Mouse (Mus musculus) left cerebral cortex, postnatal 4 days (tissue): ENCODE measurements around the gene Rpl3. TPM values are rescaled to one million over a fixed set of nuclear protein-coding genes. Genes with fewer than 3 reads are reported as not detected.
A peak's percentile ranks its signal among the peaks of the same experiment; 100 is the strongest.

Experiments used
- DNase-seq: peaks from one replicate; pipeline ENCODE4 v3.0.0-alpha.2; 2022
- intact Hi-C: fragments of 180-260 bp; cut with DNase I; formaldehyde crosslinking; loops from one replicate; pipeline ENCODE4 v1.15.1; 2025
- total RNA-seq, 2 experiments: library from RNA; stranded (reverse); gene quantifications; 2 replicates each; pipeline ENCODE4 v1.2.3; 2021

Rpl3 gene
- total RNA-seq, 2 experiments from 2014 or later, result 535 to 552 TPM

DNA sequence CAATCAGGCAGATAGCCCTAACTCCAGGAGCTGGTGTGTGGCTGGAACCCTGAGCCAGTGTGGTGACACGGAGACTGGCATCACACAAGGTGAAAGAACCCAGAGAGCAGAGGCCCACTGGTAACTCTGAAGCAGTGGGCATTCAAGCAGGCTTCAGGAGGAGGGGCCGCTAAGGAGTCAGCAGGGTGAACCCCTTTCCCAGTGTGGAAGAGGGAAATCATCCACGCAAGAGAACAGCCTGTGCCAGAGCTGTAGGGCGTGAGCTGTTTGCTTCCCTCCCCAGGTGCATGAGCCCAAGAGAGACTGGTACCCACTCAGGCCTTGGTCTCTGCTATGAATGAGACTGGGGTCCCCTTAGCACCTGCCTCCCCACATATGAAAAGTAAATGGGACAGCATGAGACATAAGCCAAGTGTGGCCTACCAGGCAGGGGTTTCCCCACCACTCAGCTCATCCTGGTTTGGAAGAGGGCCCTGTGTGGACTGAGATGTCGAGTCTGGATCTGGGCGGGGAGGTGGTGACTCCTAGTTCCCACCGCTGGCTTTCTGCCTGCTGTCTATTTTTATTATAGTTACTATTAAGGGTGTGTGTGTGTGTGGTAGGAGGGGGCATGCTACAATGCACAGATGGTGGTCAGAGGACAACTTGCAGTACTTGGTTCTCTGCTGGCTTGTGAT, 19.0 kb downstream of the Rpl3 start:
- intact Hi-C loops, result no loop called here
- no peak for DNase-seq

DNA sequence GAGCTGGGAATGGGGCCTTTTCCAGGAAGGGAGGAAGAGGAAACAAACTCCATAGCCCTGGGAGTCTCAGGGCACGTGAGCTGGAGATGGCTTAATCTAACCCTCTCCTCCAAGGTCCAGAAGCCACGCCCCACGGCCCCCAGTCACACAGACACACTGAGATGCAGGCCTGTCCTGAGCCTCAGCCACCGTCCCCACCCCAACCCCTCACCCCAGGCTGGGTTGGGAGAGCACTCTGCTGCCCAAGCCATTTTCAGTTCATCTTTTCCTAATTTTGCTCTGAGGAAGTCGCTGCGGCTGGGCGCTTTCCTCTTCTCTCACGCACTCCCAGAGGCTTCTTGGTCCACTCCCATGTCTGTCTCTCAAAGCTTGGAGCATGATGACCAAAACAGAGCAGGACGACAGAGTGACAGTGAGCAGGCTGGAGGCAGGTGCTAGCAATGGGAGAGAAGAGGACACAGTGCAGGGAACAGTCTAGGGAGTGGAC, 19.7 kb downstream of the Rpl3 start:
- DNase-seq, result no peak
- intact Hi-C loops, result no loop called here

GRCm38 (mm10) chr15:80070095-80070644, 21.5 kb downstream of the Rpl3 start:
- intact Hi-C loops, result no loop called here
- no peak for DNase-seq

DNA sequence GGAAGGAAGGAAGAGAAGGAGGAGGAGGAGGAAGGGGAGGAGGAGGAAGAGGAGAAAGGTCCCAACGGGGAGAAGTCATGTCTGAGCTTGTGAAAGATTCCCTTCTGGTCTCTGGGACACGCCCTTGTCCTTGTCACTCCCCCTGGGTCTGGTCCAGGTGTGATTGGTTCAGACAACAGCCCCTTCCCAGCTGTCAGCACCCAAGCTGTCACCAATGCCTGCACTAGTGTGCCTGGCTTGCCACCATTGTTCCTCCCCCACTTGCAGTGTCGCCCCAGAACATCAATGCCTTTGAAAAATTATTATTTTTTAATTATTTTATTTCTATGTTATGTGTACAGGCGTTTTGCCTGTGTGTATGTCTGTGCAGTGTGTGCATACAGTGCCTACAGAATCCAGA, 22.5 kb downstream of the Rpl3 start:
- intact Hi-C loops, result no loop called here
- no peak for DNase-seq

DNA sequence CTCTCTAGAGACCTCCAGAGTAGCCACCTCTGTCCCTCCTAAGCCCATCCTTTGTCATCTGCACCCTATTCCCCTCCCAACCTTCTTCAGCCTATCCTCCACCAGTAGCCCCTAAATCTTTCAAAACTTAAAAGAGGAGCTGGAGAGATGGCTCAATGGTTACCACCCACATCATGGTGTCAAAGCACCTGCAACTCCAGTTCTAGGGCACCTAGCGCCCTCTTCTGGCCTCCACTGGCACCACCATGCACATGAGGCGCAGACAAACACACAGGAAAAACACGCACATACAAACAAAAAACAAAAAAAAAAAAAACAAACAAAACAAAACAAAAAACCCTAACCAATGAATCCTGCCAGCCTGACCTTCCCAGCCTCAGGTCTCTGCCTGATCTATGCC, 25.1 kb downstream of the Rpl3 start:
- DNase-seq, result peak; percentile 28
- intact Hi-C loops, result no loop called here

- intact Hi-C loops, result no loop called here
- DNase-seq, result peak; percentile 45
These were observed 26.3 kb downstream of the Rpl3 start for GRCm38 (mm10) chr15:80065414-80065813.

DNA sequence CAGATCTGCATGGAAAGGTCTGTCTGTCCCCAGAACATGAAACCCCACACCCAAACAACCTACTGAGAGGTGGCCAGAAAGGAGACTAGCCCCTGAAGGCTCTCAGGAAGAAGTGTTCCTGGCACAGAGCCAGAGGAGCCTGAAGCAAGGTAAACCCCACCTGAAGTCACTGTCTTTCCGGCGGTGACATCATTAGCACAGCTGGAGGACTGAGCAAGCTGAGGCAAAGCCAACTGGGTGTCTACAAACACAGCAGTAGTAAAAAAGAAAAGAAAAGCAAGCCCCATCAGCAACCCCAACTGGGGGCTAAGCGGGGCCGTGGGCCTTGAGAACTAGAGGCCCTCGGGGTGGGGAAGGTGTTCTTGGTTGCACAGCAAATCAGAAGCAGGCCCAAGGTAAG, 26.7 kb downstream of the Rpl3 start:
- DNase-seq, result no peak
- intact Hi-C loops, result no loop called here

- intact Hi-C loops, result no loop called here
- DNase-seq, result no peak
These were observed 28.8 kb downstream of the Rpl3 start for GRCm38 (mm10) chr15:80062821-80063220.

- no peak for DNase-seq
- intact Hi-C loops, result no loop called here
These were observed 29.3 kb downstream of the Rpl3 start for GRCm38 (mm10) chr15:80062339-80062738.

DNA sequence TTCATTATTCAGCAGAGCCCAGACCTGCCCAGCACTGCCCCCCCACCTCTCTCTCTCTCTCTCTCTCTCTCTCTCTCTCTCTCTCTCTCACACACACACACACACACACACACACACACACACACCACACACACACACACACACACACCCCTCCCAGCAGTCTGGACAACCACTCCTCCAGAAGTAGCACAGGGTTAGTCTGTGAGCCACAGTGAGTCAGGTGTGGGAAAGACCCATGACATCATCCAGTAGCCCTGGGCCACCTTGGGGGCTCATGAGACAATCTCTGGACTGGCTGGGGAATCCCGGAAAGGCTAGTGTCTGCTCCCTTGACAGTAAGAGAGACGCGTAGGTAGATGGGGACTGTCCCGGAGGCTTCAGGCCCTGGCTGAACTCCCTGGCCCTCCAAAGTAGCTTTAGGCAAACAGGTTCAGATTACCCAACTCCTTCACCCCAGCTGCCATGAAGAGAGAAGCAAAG, 30.6 kb downstream of the Rpl3 start:
- intact Hi-C loops, result no loop called here
- no peak for DNase-seq

DNA sequence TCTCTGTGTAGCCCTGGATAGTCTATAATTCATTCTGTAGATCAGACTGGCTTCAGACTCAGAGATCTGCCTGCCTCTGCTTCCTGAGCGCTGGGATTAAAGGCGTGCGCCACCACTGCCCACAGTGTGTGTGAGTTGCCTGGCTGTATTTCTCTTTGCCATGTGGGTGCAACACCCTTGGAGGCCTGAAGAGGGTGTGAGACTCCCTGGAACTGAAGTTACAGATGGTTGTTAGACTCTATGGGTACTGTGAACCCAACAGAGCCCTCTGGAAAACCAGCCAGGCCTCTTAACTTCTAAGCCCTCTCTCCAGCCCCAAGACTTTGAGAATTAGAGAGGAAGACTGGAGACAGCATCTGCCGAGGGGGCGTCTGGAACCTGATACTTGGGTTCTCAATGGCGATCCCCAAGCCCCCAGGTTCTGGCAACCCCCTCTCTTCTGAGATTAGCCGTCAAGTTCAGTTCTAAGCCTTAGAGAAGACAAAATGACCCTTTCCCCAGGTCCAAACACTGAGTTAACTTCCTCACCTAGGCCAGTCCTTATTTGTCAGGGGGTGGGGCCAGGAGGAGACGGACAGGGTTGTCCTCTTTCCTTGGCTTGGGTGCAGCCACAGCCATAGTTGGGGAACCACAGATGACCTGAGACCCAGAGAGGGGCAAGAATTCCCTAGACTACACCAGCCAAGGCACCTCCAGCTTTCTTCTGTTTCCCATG, 31.2 kb downstream of the Rpl3 start:
- intact Hi-C loops, result no loop called here
- no peak for DNase-seq

GRCm38 (mm10) chr15:80059606-80060005, 32.1 kb downstream of the Rpl3 start:
- no peak for DNase-seq
- intact Hi-C loops, result no loop called here

- no peak for DNase-seq
- intact Hi-C loops, result no loop called here
These were observed 33.5 kb downstream of the Rpl3 start for GRCm38 (mm10) chr15:80058151-80058550.

GRCm38 (mm10) chr15:80054034-80054710, 37.5 kb downstream of the Rpl3 start:
- no peak for DNase-seq
- intact Hi-C loops, result no loop called here

DNA sequence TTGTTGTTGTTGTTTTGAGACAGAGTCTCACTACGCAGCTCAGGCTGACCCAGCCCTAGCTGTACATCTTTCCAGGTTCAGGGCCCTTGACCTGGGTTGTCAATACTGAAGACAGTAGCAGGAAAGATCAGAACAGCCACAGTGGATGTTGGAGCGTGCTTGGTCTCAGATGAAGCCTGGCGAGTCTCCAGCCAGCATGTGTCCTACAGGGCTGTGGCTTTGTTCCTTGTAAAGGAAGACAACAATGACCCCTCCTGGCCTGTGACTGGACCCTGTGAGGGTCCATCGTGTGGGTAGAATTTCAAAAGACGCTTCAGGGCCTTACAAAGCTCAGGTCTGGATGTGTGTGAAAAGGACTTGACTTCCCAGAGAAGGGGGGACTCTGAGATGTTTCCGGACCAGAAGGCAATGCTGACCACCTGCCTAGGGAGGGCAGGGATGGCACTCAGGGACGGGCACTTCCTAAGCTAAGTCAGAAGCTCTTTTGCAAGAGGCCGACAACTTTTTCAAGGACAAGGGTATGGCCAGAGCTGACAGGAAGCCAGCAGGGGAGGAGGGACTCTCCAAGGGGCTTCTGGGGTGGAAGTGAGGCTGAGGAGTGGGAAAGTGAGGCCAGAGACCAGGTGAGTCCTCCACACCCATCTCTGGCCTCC, 38.2 kb downstream of the Rpl3 start:
- intact Hi-C loops, result no loop called here
- peak; percentile 43 for DNase-seq

- no peak for DNase-seq
- intact Hi-C loops, result no loop called here
These were observed 39.9 kb downstream of the Rpl3 start for GRCm38 (mm10) chr15:80051782-80052181.

DNA sequence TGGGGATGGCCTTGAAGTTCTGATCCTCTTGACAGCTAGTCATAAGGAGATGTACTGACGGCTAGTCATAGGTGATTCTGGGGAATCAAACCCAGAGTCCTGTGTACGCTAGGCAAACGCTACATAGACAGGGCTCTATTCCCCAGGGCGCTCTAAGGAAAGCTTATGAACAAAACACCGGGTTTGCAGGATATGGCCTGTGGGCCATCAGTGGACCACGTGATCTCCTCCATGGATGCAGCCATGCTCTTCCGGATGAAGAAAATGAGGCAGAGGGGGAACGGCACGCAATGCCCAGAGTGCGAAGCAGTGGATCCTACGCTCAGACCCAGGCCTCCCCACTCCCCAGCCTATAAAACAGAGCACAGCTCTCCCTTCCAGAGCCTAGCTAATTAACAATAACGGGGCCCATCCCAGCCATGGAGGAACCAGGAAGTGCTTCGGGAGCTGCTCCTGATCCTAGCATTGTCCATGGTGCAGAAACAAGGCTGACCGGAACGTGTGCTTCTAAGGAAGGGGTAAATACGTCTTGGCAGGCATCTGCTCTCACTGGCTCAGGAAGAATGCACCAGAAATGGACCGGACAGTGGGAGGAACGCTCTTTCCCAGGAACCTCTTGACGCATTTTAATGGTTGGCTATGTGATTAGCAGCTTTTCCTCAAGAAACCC, 40.4 kb downstream of the Rpl3 start:
- intact Hi-C loops, result no loop called here

DNA sequence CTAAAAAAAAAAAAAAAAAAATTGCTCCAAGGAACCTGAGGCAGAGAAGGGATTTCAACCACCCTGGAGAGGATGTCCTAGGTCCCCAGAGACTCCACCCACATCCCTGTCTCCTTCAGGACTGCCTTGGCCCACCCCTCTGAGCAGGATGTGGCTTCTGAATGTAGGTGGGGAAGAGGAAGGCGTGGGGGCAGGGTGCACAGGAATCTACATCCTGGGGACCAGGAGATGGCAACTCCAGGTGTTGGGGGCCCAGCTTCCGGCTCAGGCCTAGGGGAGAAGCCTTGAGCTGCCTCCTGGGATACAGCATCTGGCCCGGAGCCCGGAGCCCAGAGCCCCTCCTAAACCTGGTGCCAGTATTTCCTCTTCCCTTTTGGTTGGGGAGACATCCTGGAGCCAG, 41.6 kb downstream of the Rpl3 start:
- intact Hi-C loops, result no loop called here
- DNase-seq, result no peak

More for the DNA sequence above, 40.4 kb downstream of the Rpl3 start:
- DNase-seq, result no peak

DNA sequence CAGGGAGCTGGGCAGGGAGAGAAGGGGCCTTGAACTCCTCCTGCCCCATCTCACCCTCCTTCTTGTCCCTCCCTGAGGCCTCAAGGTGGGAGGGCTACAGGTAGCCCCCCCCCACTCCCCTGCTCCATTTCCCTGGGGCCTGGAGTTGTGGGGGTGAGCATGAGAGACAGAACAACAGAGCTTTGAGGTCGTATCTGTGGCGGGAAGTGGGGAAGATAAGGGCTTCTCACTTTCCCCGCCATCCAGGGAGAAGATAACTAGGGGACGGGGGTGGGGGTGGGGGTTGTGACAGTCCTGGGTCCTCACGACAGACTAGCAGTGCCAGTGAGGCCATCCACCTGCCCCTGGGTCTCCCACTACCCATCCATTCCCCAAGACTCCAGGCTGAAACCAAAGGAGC, 43.7 kb downstream of the Rpl3 start:
- intact Hi-C loops, result no loop called here
- no peak for DNase-seq

- no peak for DNase-seq
- intact Hi-C loops, result no loop called here
These were observed 44.4 kb downstream of the Rpl3 start for GRCm38 (mm10) chr15:80047242-80047641.
